Mouse (Mus musculus): ENCODE measurements around the gene Edaradd.
"Not testable (repeated sequence)": the region's sequence is repeated elsewhere in the genome, so short reads cannot be mapped to it uniquely, and the experiment has no call there.

Gene Edaradd

GRCm38 (mm10) chr13:12511189-12511965 is 8.9 kb downstream of the Edaradd start:
- no peak for DNase-seq (ENCODE audit: extremely low spot score)

GRCm38 (mm10) chr13:12510032-12510431 is 10.2 kb downstream of the Edaradd start:
- DNase-seq (ENCODE audit: extremely low spot score), result no peak

GRCm38 (mm10) chr13:12507426-12507825 is 12.8 kb downstream of the Edaradd start:
- no peak for DNase-seq (ENCODE audit: extremely low spot score)

GRCm38 (mm10) chr13:12505359-12505758 is 14.9 kb downstream of the Edaradd start:
- DNase-seq (ENCODE audit: extremely low spot score), result no peak

DNA sequence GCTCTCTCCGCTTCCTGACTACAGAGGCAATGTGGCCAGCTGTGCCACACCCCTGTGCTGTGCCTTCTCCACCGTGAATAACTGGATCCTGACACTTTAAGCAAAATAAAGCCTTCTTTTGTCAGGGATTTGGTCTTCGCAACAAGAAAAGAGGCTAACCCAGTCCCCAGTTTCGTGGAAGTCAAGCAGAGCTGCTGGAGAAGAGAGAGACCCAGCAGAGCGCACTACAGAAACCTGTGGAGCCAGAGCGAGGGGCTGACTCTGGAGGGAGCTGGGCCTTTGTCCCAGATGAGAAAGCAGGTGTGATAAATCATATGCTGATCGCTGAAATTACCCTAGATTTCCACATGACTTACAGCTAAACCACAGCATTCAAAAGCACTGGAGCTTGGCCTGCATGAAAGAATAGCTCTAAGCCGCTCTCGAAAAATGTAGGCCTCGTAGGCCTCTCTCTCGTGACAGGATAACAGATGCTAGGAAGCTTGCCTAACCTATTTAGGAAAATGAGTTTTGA is 16.9 kb downstream of the Edaradd start:
- peak; percentile 45 for DNase-seq (ENCODE audit: extremely low spot score)

DNA sequence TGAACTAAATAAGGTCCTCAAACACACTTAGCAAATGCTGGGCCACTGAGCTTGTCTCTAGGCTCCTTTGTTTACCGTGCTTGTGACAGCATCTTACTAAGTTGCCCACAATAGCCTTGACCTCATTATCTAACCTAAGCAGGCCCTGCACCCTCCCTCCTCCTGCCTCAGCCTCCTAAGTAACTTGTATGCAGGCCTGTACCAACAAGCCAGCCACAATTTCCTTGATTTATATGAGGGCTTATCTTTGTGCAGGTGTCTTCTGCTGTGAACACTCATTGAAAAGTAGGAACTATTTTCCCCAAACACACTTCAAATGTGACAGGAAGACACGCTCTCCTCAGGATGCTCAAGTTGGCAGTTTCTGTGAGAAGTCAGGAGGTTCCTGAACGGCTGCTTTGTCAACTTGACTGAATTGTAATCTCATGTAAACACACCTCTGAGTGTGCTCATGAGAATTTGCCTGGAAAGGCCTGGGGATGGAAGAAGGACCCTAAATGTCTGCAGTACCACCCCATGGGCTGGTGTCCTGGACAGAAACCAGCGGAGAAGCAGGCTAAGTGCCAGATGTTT is 17.5 kb downstream of the Edaradd start:
- no peak for DNase-seq (ENCODE audit: extremely low spot score)

DNA sequence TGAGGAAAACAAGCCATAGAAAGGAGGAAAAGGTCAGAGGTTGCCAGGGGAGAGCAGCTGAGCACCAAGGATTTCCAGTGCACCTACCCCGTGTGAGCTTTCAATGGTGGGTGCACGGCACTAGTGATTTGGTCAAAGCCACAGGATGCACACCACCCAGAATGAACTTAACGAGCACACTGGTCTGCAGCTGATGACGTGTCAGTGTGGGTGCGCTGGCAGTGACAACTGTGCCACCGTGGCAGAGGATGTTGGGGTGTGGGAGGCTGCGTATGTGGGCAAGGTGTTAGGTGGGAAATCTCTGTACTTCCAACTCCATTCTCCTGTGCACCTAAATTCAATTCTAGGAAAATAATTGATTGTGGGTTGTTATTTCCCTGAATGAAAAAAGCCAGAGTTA is 21.1 kb downstream of the Edaradd start:
- no peak for DNase-seq (ENCODE audit: extremely low spot score)

DNA sequence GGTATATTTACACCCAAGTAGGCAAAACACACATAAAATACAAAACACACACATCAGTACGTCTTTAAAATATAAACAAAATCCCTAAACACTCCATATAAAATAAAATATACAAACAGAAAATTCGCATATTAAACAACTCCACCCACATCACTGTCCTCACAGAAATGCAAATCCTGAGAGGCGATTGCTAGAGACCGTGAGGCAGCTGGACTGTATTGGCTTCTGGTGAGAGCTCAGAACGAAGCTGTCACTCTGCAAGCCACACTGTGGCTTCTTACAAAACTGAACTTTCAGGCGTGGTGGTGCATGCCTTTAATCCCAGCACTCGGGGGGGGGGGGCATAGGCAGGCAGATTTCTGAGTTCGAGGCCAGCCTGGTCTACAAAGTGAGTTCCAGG is 22.4 kb downstream of the Edaradd start:
- DNase-seq (ENCODE audit: extremely low spot score), result no peak

DNA sequence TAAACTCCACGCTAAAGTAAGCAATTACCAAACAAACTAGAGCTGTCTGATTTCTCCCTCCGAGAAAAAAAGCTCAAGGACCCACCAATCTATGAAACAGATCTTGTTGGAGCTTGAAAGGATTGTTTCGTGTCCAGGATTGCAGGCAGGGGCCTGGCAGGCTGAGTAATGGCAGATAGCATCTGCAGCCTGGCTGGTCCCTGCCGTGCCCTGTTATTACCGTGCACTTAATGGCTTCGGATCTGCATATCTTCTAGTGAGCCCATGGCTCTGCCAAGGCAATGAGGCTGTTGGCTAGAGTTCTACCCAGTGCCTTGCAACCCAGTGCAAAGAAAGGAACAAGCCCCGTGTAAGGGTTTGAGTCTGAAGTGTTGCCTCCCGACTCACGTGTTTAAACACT is 25.5 kb downstream of the Edaradd start:
- no peak for DNase-seq (ENCODE audit: extremely low spot score)

DNA sequence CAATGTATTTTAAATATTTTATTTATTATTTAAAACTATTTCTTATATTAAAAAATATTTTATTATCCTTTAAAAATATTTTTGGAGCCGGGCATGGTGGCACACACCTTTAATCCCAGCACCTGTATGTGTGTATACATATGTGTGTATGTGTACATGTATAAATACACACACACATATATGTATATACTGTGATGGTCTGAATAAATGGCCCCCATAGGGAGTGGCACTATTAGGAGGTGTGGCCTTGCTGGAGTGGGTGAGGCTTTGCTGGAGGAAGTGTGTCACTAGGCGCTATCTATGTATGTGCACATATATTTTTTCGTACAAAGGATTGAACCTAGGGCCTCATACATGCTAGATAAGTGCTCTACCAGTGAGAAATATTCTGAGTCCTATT is 27.7 kb downstream of the Edaradd start:
- no peak for DNase-seq (ENCODE audit: extremely low spot score)

DNA sequence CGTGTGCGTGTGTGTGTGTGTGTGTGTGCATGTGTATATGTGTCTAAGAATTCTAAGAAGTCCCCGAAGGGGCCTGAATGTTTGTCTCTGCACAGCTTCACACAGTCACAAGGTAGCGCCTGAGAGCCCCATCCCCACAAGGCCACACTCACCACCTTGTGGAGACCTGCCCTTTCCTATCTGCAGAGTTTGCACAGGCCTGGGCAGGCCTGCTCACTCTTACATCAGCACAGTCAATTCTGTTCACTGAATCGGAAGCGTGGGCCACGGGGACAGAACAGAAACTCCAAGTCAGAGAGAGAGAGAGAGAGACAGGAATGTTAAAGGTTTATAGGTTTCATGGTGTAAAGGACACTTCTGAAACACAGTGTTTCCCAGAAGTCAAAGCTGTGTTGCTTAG is 34.6 kb downstream of the Edaradd start:
- no peak for DNase-seq (ENCODE audit: extremely low spot score)

DNA sequence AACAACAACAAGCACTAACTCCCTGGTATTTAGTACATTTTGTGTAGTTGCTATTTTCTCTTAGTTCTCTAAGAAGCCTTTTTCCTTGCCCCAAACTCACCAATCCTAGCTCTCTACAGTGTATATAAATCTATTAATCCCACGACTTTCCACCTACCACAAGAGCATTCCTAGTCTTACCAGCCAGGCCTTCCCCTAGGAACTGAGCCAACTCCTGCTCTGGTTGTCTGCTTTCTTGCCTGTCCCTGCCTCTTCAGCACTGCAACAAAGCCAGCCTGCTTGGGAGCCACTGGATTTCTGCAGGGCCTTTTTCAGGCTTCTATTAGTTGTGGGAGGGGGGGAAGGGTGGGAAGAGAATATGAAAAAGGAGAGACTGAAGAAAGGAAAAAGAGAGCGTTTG is 35.0 kb downstream of the Edaradd start:
- no peak for DNase-seq (ENCODE audit: extremely low spot score)

GRCm38 (mm10) chr13:12479802-12480201 is 40.4 kb downstream of the Edaradd start:
- DNase-seq (ENCODE audit: extremely low spot score), result no peak

DNA sequence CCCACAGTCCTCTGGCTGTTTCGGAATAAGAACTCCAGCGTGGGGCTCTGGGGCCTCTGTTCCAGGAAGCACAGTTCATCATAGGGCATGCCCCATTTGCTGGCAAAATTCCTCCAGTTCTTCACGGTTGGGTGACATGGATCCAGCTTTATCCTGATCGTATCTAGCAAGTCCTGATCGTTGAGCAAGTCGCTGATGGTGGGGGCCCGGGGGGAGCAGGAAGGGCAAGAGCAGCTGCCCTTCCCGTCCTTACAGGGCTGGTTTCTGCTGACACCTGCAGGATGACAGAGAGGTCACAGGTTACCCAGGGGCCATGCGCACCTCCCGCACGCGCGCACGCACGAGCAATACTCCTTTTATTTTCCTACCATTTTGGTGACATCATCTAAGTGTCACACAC is 41.9 kb downstream of the Edaradd start:
- no peak for DNase-seq (ENCODE audit: extremely low spot score)

GRCm38 (mm10) chr13:12476886-12477285 is 43.4 kb downstream of the Edaradd start:
- DNase-seq (ENCODE audit: extremely low spot score), result no peak

- DNase-seq (ENCODE audit: extremely low spot score), result no peak
Observed at GRCm38 (mm10) chr13:12475239-12475638, 45.0 kb downstream of the Edaradd start.

- DNase-seq (ENCODE audit: extremely low spot score), result peak; percentile 75
Observed at GRCm38 (mm10) chr13:12473724-12474378, 46.4 kb downstream of the Edaradd start.

DNA sequence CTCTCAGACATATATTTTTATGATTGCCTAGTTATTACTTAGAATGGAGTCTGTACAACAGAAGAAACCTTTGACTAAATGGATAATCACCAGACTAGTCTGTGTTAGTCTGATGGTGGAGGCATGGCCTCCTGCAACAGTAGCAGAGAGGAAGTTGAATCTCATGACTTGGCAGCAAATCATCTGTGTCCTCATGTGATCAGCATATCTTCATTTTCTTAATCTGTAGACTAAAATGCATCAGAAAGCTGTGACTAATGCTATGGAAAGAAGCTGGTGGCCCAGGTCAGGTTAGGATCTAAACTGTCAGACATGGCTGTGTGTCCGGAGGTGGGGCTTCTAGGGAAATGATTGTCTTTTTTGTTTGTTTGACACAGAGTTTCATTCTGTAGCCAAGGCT is 51.8 kb downstream of the Edaradd start:
- no peak for DNase-seq (ENCODE audit: extremely low spot score)

DNA sequence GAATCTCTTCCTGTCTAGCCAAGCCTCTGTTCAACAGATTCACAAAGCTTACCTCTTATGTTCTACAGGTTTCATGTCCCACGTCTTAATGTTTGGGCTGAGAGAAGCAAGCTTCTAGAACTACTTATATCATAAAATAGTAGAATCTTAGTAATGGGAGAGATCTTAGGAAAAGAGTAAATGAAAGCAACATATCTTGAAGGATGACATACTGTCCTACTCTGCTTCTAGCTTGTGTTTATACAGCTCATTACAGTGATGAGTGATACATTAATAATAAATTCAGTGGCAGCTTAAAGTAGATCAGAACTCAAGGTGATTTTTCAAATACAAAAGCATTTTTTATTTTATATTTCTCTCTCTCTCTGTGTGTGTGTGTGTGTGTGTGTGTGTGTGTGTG is 55.4 kb downstream of the Edaradd start, which contains the start of gene Lgals8:
Gene Lgals8, minus strand, starts transcription at position 101 of the 400 bp plus-strand sequence.
- no peak for DNase-seq (ENCODE audit: extremely low spot score)

DNA sequence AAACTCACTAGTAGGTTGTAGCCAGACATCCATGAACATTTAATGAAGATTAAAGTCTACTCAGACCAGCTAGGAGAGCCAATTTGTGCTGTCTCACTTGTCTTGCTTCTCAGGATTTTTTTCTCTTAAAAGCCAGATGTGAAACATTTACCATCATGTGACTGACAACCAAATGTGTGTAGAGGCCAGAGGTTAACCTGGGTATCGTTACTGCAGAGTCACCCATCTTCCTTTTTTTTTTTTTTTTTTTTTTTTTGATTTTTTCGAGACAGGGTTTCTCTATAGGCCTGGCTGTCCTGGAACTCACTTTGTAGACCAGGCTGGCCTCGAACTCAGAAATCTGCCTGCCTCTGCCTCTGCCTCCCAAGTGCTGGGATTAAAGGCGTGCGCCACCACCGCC is 56.1 kb downstream of the Edaradd start:
- not testable (repeated sequence) for DNase-seq (ENCODE audit: extremely low spot score)

DNA sequence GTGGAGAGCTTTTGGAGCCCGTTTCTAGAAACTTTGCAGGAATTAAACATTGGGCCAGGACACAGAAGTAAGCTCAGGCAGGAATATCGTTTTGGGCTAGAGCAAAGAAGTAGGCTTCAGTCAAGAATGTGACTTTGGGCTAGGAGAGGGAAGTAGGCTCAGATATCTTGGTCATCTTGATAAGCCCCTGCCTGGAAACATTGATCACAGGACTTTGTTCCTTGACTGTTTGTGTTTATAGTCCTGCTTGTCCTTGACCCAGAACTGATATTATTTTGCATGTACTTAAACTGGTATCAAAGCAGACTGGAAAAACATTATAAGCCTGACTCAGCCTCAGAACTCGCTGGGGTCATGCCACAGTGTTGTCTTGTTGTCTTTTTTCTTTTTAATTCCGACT is 57.6 kb downstream of the Edaradd start:
- no peak for DNase-seq (ENCODE audit: extremely low spot score)

DNA sequence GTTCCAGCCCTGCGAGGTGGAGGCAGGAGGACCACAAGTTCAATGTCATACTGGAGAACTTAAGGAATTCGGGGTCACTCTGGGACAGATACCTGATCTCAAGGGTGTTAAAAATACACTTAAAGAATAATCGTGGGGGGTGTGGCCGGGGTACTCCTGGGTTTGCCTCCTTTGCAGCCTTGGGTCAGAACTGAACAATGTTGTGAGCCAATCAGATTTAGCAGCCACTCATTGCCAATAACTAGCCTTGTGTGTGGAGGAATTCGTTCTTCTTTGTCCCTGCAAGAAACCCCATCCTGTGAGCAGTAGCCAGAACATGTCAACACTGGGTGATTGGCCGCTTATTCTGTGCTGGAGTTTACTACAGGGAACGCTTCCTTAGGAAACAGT is 58.5 kb downstream of the Edaradd start:
- DNase-seq (ENCODE audit: extremely low spot score), result no peak
